Mouse (Mus musculus) right cerebral cortex, postnatal 14 days (tissue): Measurements from ENCODE around the gene Lama5.
A peak's percentile ranks its signal among the peaks of the same experiment; 100 is the strongest.

Experiments
- DNase-seq: peaks from one replicate; pipeline ENCODE4 v3.0.0; 2022

Gene Lama5

DNA sequence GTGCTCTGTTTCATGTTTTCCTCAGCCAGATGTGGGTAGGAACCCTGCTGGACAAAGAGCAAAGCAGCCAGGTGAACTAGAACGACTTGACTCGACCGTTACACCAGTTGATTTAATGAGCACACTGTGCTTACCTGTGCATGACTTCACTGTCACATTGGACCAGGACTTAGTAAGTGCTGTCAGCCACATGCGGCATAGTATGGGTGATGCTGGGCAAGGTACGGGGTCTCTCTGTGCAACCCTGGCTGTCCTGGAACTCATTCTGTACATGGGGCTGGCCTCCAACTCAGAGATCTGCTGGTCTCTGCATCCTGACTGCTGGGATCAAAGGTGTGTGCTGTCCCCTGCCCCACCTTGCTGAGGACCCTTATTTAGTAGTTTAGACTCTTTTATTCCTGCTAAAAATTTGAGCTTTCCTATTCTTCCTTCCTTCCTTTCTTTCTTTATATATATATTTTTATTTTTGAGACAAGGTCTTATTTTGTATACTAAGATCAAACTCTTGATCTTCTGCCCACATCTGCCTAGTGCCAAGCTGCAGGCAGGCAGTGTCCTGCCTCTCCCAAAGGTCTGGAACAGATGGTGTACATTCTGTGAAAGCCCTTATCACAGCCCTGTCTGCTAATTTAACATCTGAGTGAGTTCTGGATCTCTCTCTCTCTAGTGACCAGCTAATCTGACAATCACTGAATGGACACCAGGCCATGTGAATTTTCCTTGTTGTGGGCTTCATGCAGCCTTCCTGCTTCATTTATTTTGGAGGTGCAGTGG, 29.0 kb upstream of the Lama5 start:
- DNase-seq: no peak

DNA sequence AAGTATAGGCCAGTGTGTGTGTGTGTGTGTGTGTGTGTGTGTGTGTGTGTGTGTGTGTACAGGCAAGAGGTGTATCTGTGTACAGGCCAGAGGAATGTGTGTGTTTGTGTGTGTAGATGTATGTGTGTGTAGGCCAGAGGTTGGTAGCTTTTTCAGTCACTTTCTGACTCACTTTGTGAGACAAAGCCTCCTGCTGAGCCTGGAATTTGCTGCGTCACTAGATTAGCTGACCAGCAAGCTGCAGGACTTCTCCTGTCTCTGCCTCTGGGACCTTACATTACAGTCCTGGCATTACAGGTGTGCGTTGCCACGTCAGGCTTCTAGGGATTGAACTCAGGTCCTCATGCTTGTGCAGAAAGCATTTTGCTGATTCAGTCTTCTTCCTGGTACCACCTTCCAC, 26.2 kb upstream of the Lama5 start:
- no peak for DNase-seq

GRCm38 (mm10) chr2:180250930-180251611, 25.4 kb upstream of the Lama5 start:
- peak; percentile 76 for DNase-seq

- DNase-seq: no peak
These were observed 23.4 kb upstream of the Lama5 start for GRCm38 (mm10) chr2:180248947-180249660.

DNA sequence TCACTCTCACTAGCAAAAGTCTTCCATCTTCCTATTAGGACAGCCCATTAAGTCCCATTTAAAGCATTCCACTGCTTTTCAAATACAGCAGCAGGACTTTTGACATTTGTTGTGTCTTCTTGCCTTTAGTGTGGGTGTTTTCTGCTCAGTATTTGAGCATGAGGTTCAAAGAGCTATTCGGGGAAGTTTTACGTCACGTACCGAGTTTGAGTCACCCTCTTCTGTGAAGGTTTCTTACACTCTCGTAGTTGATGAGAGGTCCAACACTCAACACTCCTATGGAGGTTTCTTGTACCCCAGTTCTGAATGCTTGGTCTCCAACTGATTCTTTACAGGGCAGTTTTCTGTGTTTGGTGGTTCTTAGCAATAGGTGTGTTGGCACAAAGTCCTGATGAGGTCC, 22.3 kb upstream of the Lama5 start:
- DNase-seq: no peak

DNA sequence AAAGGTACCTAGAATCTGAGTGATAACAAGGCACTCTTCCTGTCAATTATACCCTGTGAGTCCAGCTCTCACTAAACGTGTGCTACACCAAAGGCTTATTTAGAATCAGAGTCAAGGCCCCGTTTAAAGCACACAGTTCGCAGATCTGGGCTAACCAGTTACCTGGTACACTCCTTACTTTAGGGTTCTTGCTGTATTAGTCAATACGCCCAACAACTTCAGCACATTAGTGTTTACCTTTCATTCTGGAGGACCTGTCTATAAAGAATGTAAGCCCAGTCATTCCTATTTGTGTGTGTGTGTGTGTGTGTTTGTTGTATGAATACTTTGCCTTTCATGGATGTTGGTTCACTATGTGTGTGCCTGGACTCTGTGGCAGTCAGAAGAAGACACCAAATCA, 17.4 kb upstream of the Lama5 start:
- no peak for DNase-seq

GRCm38 (mm10) chr2:180238591-180238990, 12.9 kb upstream of the Lama5 start:
- no peak for DNase-seq

- DNase-seq: no peak
These were observed 12.1 kb upstream of the Lama5 start for GRCm38 (mm10) chr2:180237601-180238345.

DNA sequence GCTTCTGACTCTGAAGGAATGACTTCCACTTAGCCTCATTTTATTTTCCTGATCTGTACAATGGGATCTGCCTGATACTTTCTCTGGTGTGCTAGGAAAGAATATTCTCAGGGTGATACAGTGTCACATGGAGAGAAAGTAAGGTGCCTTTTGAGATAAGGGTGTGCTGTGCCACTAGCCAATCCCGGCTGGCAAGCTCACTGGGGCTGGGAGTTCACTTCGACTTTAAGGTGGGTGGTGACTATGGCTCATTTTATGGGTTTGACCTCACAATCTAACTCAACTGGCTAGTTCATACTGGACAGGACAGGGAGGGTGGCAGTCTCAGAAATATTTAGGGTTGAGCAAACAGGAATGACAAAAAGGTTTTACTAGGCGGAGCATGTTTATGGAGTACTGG, 11.3 kb upstream of the Lama5 start:
- no peak for DNase-seq

DNA sequence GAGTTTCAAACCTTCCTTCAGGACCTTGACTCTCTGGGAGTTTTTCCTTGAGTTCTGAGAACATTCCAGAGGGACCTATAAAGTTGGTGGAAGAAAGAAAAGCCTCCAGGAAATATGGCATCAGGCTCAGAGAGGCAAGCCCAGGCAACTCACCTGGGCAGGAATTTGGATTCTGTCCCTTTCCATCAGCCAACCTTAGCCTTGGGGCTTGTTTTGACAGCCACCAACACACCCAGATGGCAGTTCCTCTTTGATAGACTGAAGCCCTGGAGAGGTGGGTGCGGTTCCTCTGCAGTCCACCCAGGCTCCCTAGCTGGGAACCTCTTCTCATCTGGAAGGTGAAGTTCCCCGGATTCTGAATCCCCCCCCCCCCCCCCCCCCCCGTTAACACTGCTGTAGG, 10.8 kb upstream of the Lama5 start:
- no peak for DNase-seq

DNA sequence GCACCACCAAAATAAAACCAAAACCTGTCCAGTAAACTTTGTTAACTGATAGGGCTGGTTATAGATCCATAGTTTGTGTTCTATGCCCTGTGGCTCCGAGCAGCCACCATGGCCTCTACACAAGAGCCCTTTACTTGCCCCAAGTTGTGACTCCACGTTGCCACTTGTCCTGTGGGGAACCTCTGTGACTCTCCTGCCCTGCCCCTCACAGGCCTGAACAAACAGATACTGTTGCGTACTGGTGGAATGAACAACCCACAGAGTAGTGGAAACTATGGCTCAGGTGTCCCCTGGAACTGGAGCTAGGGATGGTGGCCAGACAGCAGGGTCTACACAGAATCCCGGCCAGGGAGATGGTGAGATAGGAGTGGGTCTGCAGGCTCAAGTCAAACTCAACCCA, 10.1 kb upstream of the Lama5 start:
- no peak for DNase-seq

DNA sequence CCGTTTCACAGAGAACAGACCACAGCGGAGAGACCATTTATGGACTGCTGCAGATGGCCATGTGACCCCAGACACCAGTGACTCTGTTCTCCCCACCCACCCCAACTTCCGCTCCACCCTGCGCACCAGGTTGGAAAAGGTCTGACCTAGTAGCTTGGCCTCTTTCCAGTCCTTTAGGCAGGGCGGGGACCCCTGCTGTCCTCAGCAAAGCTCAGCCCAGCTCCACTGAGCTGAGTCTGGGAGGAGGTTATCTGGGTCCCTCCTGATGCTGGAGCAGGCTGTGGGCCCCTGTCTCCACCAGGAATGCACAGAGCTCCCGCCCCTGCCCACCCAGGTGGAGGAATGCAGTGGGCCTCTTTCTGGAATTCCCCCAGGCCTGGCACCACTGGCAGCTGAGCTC, 9.3 kb upstream of the Lama5 start:
- no peak for DNase-seq

DNA sequence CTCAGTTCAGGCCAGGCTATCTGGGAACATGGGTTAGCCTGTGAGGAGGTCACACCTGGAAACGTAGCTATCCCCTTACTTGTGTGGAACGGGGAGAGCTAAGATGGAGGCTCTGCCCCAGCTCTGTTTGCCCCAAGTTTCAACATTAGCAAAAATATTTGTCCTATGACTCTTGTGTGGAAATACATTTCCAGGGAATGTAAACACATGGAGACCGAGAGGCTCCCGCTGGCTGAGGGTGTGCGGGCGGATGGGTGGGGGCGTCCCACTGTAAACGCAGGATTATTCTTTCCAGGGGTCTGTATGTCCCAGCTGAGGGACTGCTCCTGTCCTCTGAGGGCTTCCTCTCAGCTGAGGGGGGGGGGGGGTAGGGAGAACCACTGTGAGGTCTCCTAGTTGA, 8.7 kb upstream of the Lama5 start:
- no peak for DNase-seq

DNA sequence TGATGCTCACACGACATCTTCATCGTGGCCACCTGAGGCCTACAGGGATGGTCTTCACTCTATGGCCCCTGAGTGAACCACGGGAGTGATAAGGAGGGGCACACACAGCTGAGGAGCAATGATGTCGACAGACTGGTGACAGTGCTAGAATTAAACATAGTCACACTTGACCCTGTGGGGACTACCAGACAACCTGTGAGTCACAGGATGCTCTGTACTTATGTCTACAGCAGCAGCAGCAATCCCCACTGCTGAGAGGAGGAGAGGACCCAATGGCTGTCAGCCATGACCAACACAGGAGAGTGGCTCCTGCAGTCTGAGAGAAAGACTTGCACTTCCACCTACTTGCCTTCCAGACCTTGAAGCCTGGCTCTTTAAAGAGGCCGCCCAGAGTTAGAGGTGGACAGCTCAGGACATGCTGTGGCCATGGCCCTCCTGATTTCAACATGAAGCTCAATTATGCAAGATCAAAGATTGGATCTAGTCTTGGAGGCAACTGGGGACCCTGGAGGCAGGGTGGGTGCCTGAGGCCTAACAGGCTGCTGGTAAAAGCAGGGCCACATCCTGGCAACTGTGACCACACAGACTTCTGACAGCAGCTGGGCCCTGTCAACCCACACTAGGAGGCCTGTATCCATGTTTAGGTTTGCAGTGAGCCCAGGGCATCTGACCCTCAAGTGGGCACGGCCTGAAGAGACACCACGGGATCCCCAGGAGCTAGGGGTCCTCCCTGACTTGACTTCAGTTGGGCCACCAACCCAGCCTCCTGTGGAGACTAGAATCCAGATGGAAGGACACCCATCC, 7.6 kb upstream of the Lama5 start:
- no peak for DNase-seq

- DNase-seq: no peak
These were observed 4.8 kb upstream of the Lama5 start for GRCm38 (mm10) chr2:180230482-180230881.

DNA sequence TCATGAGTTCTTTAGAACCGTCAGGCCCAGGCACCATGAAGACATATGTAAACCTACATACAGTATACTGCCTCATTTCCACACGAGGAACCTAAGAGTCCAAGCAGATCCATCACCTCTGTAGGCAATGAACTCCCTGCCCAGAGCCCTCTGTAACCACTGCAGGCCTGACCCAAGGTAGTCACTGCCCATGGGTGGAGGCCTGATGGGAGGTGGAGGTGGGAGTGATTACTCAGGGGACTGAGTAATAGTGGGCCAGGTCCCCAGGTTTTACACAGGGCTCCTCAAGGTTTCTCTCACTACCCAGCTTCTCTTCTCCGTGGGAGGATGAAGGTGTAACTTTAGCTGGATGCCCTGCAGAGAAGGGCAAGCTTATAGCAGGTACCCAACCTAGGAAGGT, 3.5 kb upstream of the Lama5 start:
- DNase-seq: no peak

DNA sequence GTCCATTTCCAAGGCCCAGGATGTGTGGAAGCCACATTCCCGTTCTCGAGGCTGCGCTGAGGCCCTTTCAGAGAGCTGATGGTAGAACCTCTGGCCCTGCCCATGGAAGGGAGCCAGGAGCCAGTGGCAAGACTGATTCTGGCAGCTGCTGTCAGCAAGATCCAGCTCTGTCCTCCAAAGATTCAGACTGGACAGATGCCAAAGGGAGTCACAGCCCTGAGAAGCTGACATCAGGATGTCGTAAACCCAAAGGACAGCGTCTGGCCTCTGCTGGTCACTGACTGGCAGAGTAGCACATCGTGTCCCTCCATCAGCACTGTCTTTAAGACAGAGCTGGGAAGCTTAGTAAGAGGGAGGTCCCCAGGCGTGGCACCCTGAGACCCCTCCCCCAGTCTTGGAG, 2.9 kb upstream of the Lama5 start:
- DNase-seq: no peak

DNA sequence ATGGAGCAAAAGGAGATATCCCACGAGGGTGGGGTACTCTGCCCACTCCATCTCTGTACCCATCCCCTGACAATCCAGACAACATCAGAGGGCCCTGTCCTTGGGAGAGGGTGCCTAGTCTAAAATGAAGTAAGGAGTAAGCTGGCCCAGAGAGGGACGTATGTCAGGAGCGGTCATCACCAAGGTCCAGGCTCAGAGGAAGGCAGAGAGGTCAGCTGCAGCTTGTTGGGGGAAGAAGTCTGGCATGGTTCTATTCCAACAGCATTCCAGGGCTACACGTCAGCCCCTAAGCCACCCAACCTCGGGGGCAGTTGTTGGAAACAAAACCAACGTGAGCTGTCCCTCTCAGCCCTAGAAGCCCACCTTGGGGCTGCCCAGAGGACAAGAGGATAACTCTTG, 2.4 kb upstream of the Lama5 start:
- no peak for DNase-seq

GRCm38 (mm10) chr2:180227262-180228059, 1.8 kb upstream of the Lama5 start:
- DNase-seq: peak; percentile 44

DNA sequence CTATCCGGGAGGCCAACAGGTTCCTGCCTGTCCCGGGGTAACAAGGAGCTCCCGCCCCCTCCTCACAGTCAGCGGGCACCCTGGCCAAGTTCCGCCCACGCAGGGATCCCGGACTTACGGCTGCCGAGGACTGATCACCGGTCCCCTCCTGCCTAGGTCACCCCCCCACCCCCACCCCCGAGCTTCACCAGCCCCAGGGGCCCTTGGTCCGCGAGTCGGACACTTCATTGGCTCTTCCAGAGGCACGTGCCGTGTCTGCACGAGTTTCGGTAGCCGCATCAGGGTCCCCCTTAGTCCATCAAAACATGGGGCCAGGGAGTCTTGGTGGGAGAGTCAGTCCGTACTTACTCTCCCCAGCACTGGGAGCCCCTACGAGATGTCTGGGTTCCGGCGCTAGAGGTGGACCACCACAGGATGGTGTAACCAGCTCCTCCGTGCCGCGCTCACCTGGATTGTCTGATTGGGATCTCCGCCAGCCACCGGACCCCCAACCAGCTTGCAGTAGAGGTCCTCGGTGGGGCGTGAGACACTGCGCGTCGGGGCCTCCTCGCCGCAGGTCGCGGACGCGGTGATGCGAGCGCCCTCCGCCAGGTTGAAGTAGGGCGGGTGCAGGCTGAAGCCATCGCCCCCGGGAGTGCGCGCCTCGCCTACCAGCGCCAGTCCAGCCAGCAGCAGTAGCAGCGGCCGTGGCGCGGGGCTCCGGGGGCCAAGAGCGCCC, 456 bp downstream of the Lama5 start:
- no peak for DNase-seq

DNA sequence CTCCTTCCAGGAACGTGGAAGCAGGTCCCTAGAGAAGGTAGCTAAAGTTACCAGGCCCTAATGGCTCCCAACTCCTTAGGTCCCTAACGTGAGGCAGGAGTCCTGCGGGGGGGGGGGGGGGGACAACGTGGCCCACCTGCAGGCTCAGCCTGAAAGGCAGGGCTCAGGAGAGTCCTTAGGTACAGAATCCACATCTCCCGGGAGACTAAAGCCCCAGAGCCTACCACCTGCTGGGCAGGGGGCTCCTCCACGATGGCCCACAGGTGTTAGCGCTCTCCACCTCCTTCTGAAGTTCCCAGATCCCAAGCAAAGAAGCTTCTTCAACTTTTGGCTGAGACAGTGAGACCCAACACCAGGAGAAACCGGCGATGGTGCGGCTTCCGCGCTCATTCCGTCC, 1.0 kb downstream of the Lama5 start:
- DNase-seq: no peak
